Mouse (Mus musculus) hindbrain, embryonic 11.5 days (tissue): ENCODE results near the gene Rpl6. TPM values are rescaled to one million over a fixed set of nuclear protein-coding genes. Genes with fewer than 3 reads are reported as not detected.

Experiments used
- ATAC-seq: fragments of 200-750 bp; cut with Nextera tagmentation; 2 replicates; pipeline ENCODE4 v1.8.0; 2017; ENCODE audit warnings: mild to moderate bottlenecking, moderate TSS enrichment, moderate library complexity; ENCODE audit not compliant: low FRiP score
- DNase-seq: peaks from one replicate; pipeline ENCODE4 v3.0.0-alpha.2; 2015; ENCODE audit warnings: low spot score
- H3K27ac ChIP-seq: fragments of 300-500 bp; sonication (generic); 2 replicates; pipeline ENCODE4 v1.5.1; 2014; ENCODE audit warnings: mild to moderate bottlenecking, low read depth, low read length
- H3K27me3 ChIP-seq: fragments of 300-500 bp; sonication (generic); 2 replicates; pipeline ENCODE4 v1.6.1; 2014; ENCODE audit warnings: mild to moderate bottlenecking, low read length, moderate library complexity, mixed read lengths; ENCODE audit not compliant: control insufficient read depth, insufficient read depth
- H3K36me3 ChIP-seq: fragments of 300-500 bp; sonication (generic); 2 replicates; pipeline ENCODE4 v1.6.1; 2014; ENCODE audit warnings: mild to moderate bottlenecking, low read length, moderate library complexity, mixed read lengths; ENCODE audit not compliant: control insufficient read depth, insufficient read depth
- H3K4me1 ChIP-seq: fragments of 300-500 bp; sonication (generic); replicated peaks from 2 replicates; pipeline ENCODE4 v1.6.1; 2014; ENCODE audit warnings: low read length, mixed read lengths; ENCODE audit not compliant: control insufficient read depth, insufficient read depth
- H3K4me2 ChIP-seq: fragments of 300-500 bp; sonication (generic); replicated peaks from 2 replicates; pipeline ENCODE4 v1.6.1; 2014; ENCODE audit warnings: mild to moderate bottlenecking, low read depth, low read length
- H3K4me3 ChIP-seq: fragments of 300-500 bp; sonication (generic); 2 replicates; pipeline ENCODE4 v1.5.1; 2014; ENCODE audit warnings: low read depth, low read length
- H3K9ac ChIP-seq: fragments of 300-500 bp; sonication (generic); 2 replicates; pipeline ENCODE4 v1.6.1; 2014; ENCODE audit warnings: low read depth, low read length
- H3K9me3 ChIP-seq: fragments of 300-500 bp; sonication (generic); 2 replicates; pipeline ENCODE4 v1.6.1; 2016; ENCODE audit warnings: low read length; ENCODE audit not compliant: control insufficient read depth
- WGBS: fragments of 180-500 bp; shearing (Covaris S2); extraction: QIAGEN DNeasy Blood & Tissue Kit; methylation state at CpG from one replicate; pipeline ENCODE4 v1.1.7; 2014; 5-methylcytosine and 5-hydroxymethylcytosine counted together
- polyA plus RNA-seq: library from polyadenylated mRNA; unstranded; fragments of >200 nt; fragmentation: Nextera tagmentation; extraction: Ambion mirVana; gene quantifications from 2 replicates; pipeline ENCODE4 v1.2.1, GENCODE M21; 2014

The Rpl6 gene
- polyA plus RNA-seq, 1 experiment from 2014 or later = 657 TPM

DNA sequence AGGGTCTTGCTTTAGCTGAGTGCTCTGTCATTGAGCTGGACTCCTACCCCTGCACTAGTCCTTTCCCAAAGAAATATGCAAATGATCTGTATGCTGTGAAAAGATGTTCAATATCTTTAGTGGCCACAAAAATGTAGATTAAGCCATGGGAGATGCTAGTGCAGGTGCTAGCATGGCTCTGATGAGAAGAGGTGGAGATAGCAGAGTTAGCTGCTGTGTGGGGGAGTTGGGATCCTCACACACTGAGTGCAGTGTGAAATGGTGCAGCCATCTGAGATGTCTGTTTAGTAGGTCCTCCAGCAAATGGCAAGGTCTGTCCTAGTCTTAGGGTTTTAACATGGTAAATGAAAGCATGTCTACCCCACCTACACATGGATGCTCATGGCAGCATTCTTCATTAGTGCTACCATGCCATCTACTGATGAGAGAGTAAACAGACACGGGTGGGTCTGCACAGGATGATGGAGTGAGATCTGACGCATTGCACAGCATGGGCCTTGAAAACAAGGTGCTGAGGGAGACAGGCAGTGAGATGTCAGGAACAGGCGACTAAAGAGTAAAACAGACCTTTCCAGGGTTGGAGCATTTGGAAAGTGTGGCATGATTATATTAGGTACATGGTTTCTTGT, 44.6 kb downstream of the Rpl6 start:
- H3K4me2 ChIP-seq = no peak overlapping the region
- H3K27me3 ChIP-seq = no peaks in the 10 kb centered on the region
- no peaks in the 10 kb centered on the region for H3K4me1 ChIP-seq
- ATAC-seq = no peak
- 84% methylated on average over 3 of the region's 3 CpGs for WGBS
- no peaks in the 10 kb centered on the region for H3K36me3 ChIP-seq
- DNase-seq = no peak
- no peak overlapping the region for H3K27ac ChIP-seq
- H3K9me3 ChIP-seq = no peaks in the 10 kb centered on the region
- H3K4me3 ChIP-seq = no peak overlapping the region
- H3K9ac ChIP-seq = no peak overlapping the region

- ATAC-seq (no peak), DNase-seq (no peak)
- Histone ChIP-seq H3K27ac (no peak overlapping the region), H3K36me3 (no peaks in the 10 kb centered on the region), H3K9me3 (no peaks in the 10 kb centered on the region), H3K9ac (no peak overlapping the region), H3K4me3 (no peak overlapping the region), H3K27me3 (no peaks in the 10 kb centered on the region), H3K4me1 (no peaks in the 10 kb centered on the region), H3K4me2 (no peak overlapping the region)
- WGBS = 84% methylated on average over 3 of the region's 3 CpGs
Measured at GRCm38 (mm10) chr5:121249693-121250092, 45.4 kb downstream of the Rpl6 start.

GRCm38 (mm10) chr5:121251813-121252212, 47.5 kb downstream of the Rpl6 start:
- H3K9me3 ChIP-seq = no peaks in the 10 kb centered on the region
- DNase-seq (no peak), ATAC-seq (no peak)
- no peaks in the 10 kb centered on the region for H3K27me3 ChIP-seq
- H3K36me3 ChIP-seq = no peaks in the 10 kb centered on the region; the same call in 1 of the 2 replicates
- no peak overlapping the region for H3K4me2 ChIP-seq
- 82% methylated on average over 8 of the region's 8 CpGs for WGBS
- no peak overlapping the region for H3K27ac ChIP-seq
- H3K4me1 ChIP-seq = no peaks in the 10 kb centered on the region
- no peak overlapping the region for H3K9ac ChIP-seq
- H3K4me3 ChIP-seq = no peak overlapping the region

DNA sequence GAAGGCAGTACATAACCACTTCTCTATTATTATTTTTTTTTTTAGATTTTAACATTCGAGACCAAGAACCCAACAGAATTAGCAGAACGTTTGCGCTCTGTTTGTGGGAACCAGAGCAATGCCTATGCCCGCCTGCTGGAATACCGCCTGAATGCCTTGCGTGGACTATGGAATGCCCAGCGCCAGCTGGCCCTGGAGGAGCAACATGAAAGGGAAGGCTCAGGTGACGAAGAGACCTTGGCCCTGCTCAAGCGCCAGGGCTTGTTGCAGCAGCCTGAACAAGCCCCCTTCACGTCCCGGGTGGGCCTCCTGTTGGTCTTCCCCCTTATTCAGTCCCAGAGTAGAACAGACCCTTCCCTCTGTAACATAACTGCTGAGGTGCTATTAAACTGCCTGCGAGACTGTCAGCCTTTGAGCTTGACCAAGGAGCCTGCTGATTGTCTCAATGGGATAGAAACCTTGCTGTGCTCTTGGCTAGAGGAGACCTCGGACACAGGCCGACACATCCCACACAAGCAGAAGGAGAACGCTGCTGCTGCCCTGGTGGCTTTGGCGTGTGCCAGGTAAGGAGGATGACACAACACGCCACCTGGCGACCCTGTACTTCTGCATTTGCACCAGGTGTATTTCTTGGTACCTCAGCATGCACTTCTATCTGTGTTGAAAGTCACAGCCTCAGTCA, 49.7 kb downstream of the Rpl6 start:
- no peak overlapping the region for H3K4me2 ChIP-seq
- H3K36me3 ChIP-seq = no peaks in the 10 kb centered on the region; the same call in 1 of the 2 replicates
- no peak for ATAC-seq
- WGBS = 92% methylated on average over 18 of the region's 18 CpGs
- DNase-seq = no peak
- H3K4me3 ChIP-seq = no peak overlapping the region
- H3K4me1 ChIP-seq = no peaks in the 10 kb centered on the region
- H3K9me3 ChIP-seq = no peaks in the 10 kb centered on the region
- H3K27me3 ChIP-seq = no peaks in the 10 kb centered on the region
- no peak overlapping the region for H3K9ac ChIP-seq
- no peak overlapping the region for H3K27ac ChIP-seq

DNA sequence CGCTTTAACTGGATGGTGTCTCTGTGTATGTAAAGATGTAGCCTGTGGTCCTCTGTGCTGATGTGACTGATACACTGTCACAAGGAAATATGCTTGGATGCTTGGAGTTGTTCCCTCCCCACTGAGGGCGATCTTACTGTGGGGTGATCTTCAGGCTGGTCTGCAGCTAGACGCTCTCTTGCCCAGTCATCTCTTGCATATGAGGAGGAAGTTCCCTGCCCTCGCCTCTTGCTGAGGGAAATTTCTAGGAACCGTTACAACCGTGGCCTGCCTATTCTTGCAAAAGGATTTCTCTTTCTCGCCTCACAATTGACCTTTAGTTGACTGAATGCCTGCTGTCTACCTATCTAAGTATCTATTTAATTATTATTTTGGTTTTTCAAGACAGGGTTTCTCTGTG, 50.7 kb downstream of the Rpl6 start:
- no peak for DNase-seq
- 94% methylated on average over 7 of the region's 7 CpGs for WGBS
- ATAC-seq = no peak
- H3K4me2 ChIP-seq = no peak overlapping the region
- H3K27me3 ChIP-seq = no peaks in the 10 kb centered on the region
- no peaks in the 10 kb centered on the region; the same call in 1 of the 2 replicates for H3K36me3 ChIP-seq
- no peaks in the 10 kb centered on the region for H3K4me1 ChIP-seq
- no peaks in the 10 kb centered on the region for H3K9me3 ChIP-seq
- H3K9ac ChIP-seq = no peak overlapping the region
- no peak overlapping the region for H3K27ac ChIP-seq
- no peak overlapping the region for H3K4me3 ChIP-seq

Other genes with a start within 250 kb of the Rpl6 start
- gene Rph3a, start 194.4 kb upstream of the Rpl6 start, polyA plus RNA-seq = 2.1 and 2.6 TPM in 2 replicates
- gene Ptpn11, start 13.1 kb upstream of the Rpl6 start, polyA plus RNA-seq = 25.0 and 32.4 TPM in 2 replicates
- gene Hectd4, start 15.7 kb downstream of the Rpl6 start, polyA plus RNA-seq = 11.6 and 15.5 TPM in 2 replicates
- 76.7 and 84.7 TPM in 2 replicates for gene Trafd1, start 181.2 kb downstream of the Rpl6 start, polyA plus RNA-seq
- 48.9 and 53.3 TPM in 2 replicates for gene Naa25, start 193.5 kb downstream of the Rpl6 start, polyA plus RNA-seq
- gene Tmem116, start 247.4 kb downstream of the Rpl6 start, polyA plus RNA-seq = 0.85 and 1.1 TPM in 2 replicates
- gene Erp29, start 248.0 kb downstream of the Rpl6 start, polyA plus RNA-seq = 111 and 113 TPM in 2 replicates